In the genomic region with DNA sequence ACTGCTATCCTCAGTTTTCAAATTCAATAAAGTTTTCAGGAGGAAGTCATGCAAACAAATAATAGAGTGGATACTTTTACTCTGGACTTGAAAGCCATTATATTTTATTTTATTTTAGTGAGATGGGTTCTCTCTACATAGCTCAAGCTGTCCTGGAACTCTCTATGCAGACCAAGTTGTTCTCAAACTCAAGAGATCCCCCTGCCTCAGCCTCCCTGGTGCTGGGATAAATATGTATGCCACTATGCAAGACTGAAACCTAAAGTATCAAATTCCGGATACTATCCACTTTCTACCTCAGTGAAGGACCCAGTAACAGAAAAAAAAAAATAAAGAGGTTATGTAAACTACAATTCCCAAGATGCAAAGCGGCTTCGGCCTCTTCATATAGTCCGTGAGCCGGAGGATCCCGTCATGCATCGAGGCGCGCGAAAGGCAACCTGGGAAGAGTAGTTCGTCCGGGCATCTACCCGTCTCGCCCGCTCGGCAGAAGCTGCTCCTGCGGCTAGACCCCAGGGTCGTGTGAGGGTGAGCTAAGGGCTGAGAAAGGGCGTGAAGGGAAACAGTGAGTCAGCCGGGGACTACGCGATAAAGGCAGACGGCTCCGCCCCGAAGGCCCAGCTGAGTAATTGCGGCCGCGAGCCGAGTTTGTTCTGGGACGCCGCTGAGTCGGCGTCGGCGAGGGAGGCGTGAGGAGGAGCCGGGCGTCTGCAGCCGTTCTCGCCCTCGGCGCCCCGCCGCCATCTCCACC, we compare ENCODE assay signal across 8 mouse cellular contexts. TPM values are rescaled to one million over a fixed set of nuclear protein-coding genes. Genes with fewer than 3 reads are reported as not detected.
A peak's percentile ranks its signal among the peaks of the same experiment; 100 is the strongest.
DNase-seq lines count a peak whose midpoint lies in the region; ATAC-seq and TF ChIP-seq lines count a peak whose summit lies in the region.

A gene (plus strand): TSS at position 533 of the 751 bp plus-strand sequence.

- H3K79me2 ChIP-seq in CH12.LX (replicated peaks; ENCODE audit: control insufficient read depth, extremely low read depth, insufficient read depth, poor library complexity, severe bottlenecking): no peaks in the 10 kb centered on the region

- peak; percentile 51 for TF ChIP-seq POLR2A in CH12.LX (IDR thresholded peaks at IDR 0.05; ENCODE audit: low read depth, low read length)
- TF ChIP-seq POLR2A in testis, adult 2 months (IDR thresholded peaks at IDR 0.05; ENCODE audit: control insufficient read depth, low read depth, low read length): peak; percentile 95

- in situ Hi-C loops in CH12.LX (cut with MboI; ENCODE audit: low pct_ligation_motif_present, low pct_unique_long_range_greater_than_20kb, low sequenced_read_pairs): no loop called here

- dilution Hi-C loops in CH12.LX (cut with MboI; ENCODE audit: extremely low pct_ligation_motif_present, extremely low pct_unique_long_range_greater_than_20kb, low sequenced_read_pairs): no loop called here

- peak; percentile 98 for DNase-seq in CH12.LX (ENCODE audit: extremely low read depth)
- DNase-seq in c-Kit-positive CD71-positive TER-119-negative erythroid progenitor cells, embryonic 14.5 days (ENCODE audit: low read depth): peak; percentile 94
- DNase-seq in forebrain, embryonic 11.5 days (ENCODE audit: low spot score): peak; percentile 94
- peak; percentile 94 to 97 for DNase-seq in kidney, postnatal 36 days

- peaks cover 4 to 28% of the 10 kb centered on the region in 2 experiments; a peak in 3 of 4 replicates for H3K4me1 ChIP-seq in CH12.LX (ENCODE audit: control insufficient read depth in 1 of 2, insufficient read depth in 2 of 2)
- H3K4me1 ChIP-seq in forebrain, embryonic 11.5 days (replicated peaks; ENCODE audit: control insufficient read depth, insufficient read depth, low read length): no peaks in the 10 kb centered on the region
- no peaks in the 10 kb centered on the region for H3K4me1 ChIP-seq in heart, embryonic 16.5 days (ENCODE audit: control insufficient read depth, insufficient read depth, low read length)
- H3K4me1 ChIP-seq in liver, embryonic 15.5 days (replicated peaks): peaks cover 17% of the 10 kb centered on the region
- peaks cover 9% of the 10 kb centered on the region; the same call in 1 of the 2 replicates for H3K4me1 ChIP-seq in neural tube, embryonic 13.5 days (replicated peaks)
- no peaks in the 10 kb centered on the region; the same call in 1 of the 2 replicates for H3K4me1 ChIP-seq in testis, adult 2 months (ENCODE audit: control insufficient read depth, insufficient read depth, low read length)

- no peaks in the 10 kb centered on the region for H3K9me3 ChIP-seq in CH12.LX (replicated peaks; ENCODE audit: low read length)
- H3K9me3 ChIP-seq in forebrain, embryonic 11.5 days (ENCODE audit: control insufficient read depth, low read length): peaks cover 8% of the 10 kb centered on the region; the same call in 1 of the 2 replicates
- peaks cover 4% of the 10 kb centered on the region; the same call in 1 of the 2 replicates for H3K9me3 ChIP-seq in heart, embryonic 16.5 days (replicated peaks; ENCODE audit: control insufficient read depth, low read length)
- no peaks in the 10 kb centered on the region for H3K9me3 ChIP-seq in liver, embryonic 15.5 days (replicated peaks)
- 0 out of 2 replicates have a peak, but pooled peaks cover 9% of the 10 kb centered on the region for H3K9me3 ChIP-seq in neural tube, embryonic 13.5 days

- TF ChIP-seq EP300 in CH12.LX (IDR thresholded peaks at IDR 0.05; ENCODE audit: low read length): peak; percentile 70

- H3K4me3 ChIP-seq in CH12.LX (replicated peaks in 1 of 3; ENCODE audit: low read depth in 2 of 3, low read length in 2 of 3, poor library complexity in 1 of 3): peak within 1 kb of the TSS in 2 of 3 experiments; percentile 13 to 47
- peak within 1 kb of the TSS; percentile 48 for H3K4me3 ChIP-seq in forebrain, embryonic 11.5 days (ENCODE audit: low read depth, low read length)
- H3K4me3 ChIP-seq in heart, embryonic 16.5 days (ENCODE audit: low read length): peak within 1 kb of the TSS; percentile 58
- peak within 1 kb of the TSS; percentile 66 for H3K4me3 ChIP-seq in liver, embryonic 15.5 days (replicated peaks)
- peak within 1 kb of the TSS; percentile 53 for H3K4me3 ChIP-seq in neural tube, embryonic 13.5 days
- peak within 1 kb of the TSS; percentile 83 for H3K4me3 ChIP-seq in testis, adult 2 months (ENCODE audit: control insufficient read depth, low read depth, low read length)

- 0 out of 2 replicates have a peak within 1 kb of the TSS, but pooled peaks have one; percentile 27 for H3K4me2 ChIP-seq in CH12.LX (ENCODE audit: insufficient read depth, low read depth, poor library complexity, severe bottlenecking)
- peak within 1 kb of the TSS; percentile 44 for H3K4me2 ChIP-seq in forebrain, embryonic 11.5 days (ENCODE audit: low read depth, low read length, severe bottlenecking)
- peak within 1 kb of the TSS; percentile 61 for H3K4me2 ChIP-seq in heart, embryonic 16.5 days (ENCODE audit: low read depth, low read length)
- H3K4me2 ChIP-seq in liver, embryonic 15.5 days: peak within 1 kb of the TSS; percentile 63
- H3K4me2 ChIP-seq in neural tube, embryonic 13.5 days: peak within 1 kb of the TSS; percentile 52

- no peak within 1 kb of the TSS; the same call in 1 of the 2 replicates for H3K9ac ChIP-seq in CH12.LX (ENCODE audit: insufficient read depth, low read depth)
- peak within 1 kb of the TSS; percentile 66 for H3K9ac ChIP-seq in forebrain, embryonic 11.5 days (ENCODE audit: low read length)
- peak within 1 kb of the TSS; percentile 73 for H3K9ac ChIP-seq in heart, embryonic 16.5 days (ENCODE audit: low read length)
- H3K9ac ChIP-seq in liver, embryonic 15.5 days: peak within 1 kb of the TSS; percentile 62
- peak within 1 kb of the TSS; percentile 73 for H3K9ac ChIP-seq in neural tube, embryonic 13.5 days

- TF ChIP-seq CTCF in CH12.LX (conservative IDR thresholded peaks at IDR 0.05 in 1 of 2, IDR thresholded peaks at IDR 0.05 in 1 of 2; ENCODE audit: low read depth in 2 of 2, low read length in 2 of 2): no peak
- no peak for TF ChIP-seq CTCF in testis, adult 2 months (IDR thresholded peaks at IDR 0.05; ENCODE audit: control insufficient read depth, insufficient read depth, insufficient replicate concordance, low read depth, low read length)

- peak within 1 kb of the TSS; percentile 43; the same call in 1 of the 2 replicates for H3K27ac ChIP-seq in CH12.LX (ENCODE audit: insufficient read depth, low read depth)
- peak within 1 kb of the TSS; percentile 69; the same call in 1 of the 2 replicates for H3K27ac ChIP-seq in forebrain, embryonic 11.5 days (ENCODE audit: low read depth, low read length)
- H3K27ac ChIP-seq in heart, embryonic 16.5 days (ENCODE audit: low read length): peak within 1 kb of the TSS; percentile 90
- H3K27ac ChIP-seq in liver, embryonic 15.5 days (replicated peaks): peak within 1 kb of the TSS; percentile 95
- peak within 1 kb of the TSS; percentile 92 for H3K27ac ChIP-seq in neural tube, embryonic 13.5 days (replicated peaks)
- peak within 1 kb of the TSS; percentile 72 for H3K27ac ChIP-seq in testis, adult 2 months (ENCODE audit: control insufficient read depth, insufficient read depth, low read depth, low read length)

- WGBS in forebrain, embryonic 11.5 days: 1% methylated on average over 38 of the region's 44 CpGs
- WGBS in heart, embryonic 16.5 days: under 1% methylated on average over 44 of the region's 44 CpGs
- WGBS in liver, embryonic 15.5 days (ENCODE audit: insufficient replicate concordance): under 1% methylated on average over 44 of the region's 44 CpGs
- WGBS in neural tube, embryonic 13.5 days: under 1% methylated on average over 44 of the region's 44 CpGs

- no peaks in the 10 kb centered on the region for H3K27me3 ChIP-seq in CH12.LX (replicated peaks)
- H3K27me3 ChIP-seq in forebrain, embryonic 11.5 days (ENCODE audit: control insufficient read depth, insufficient read depth, low read length): no peaks in the 10 kb centered on the region
- no peaks in the 10 kb centered on the region for H3K27me3 ChIP-seq in heart, embryonic 16.5 days (ENCODE audit: control insufficient read depth, insufficient read depth, low read length)
- no peaks in the 10 kb centered on the region for H3K27me3 ChIP-seq in liver, embryonic 15.5 days
- H3K27me3 ChIP-seq in neural tube, embryonic 13.5 days: no peaks in the 10 kb centered on the region
- H3K27me3 ChIP-seq in testis, adult 2 months (ENCODE audit: control insufficient read depth, insufficient read depth, low read length): no peaks in the 10 kb centered on the region

- no peak for TF ChIP-seq RAD21 in CH12.LX (IDR thresholded peaks at IDR 0.05; ENCODE audit: low read depth, low read length)

- peak; percentile 98 for ATAC-seq in forebrain, embryonic 11.5 days (replicated peaks; ENCODE audit: low FRiP score)
- peak; percentile 99 for ATAC-seq in heart, embryonic 16.5 days (replicated peaks; ENCODE audit: extremely low read depth, insufficient read depth, low FRiP score)
- ATAC-seq in liver, embryonic 15.5 days (ENCODE audit: insufficient read depth): peak; percentile 98
- ATAC-seq in neural tube, embryonic 13.5 days (ENCODE audit: low read depth): peak; percentile 98

- peaks cover 3 to 31% of the 10 kb centered on the region in 2 experiments for H3K36me3 ChIP-seq in CH12.LX (replicated peaks in 1 of 2; ENCODE audit: control insufficient read depth in 1 of 2, insufficient read depth in 1 of 2, low read length in 1 of 2)
- peaks cover 2% of the 10 kb centered on the region; the same call in 1 of the 2 replicates for H3K36me3 ChIP-seq in forebrain, embryonic 11.5 days (ENCODE audit: control insufficient read depth, insufficient read depth, low read length)
- H3K36me3 ChIP-seq in heart, embryonic 16.5 days (ENCODE audit: control insufficient read depth, insufficient read depth): peaks cover 6% of the 10 kb centered on the region; the same call in 1 of the 2 replicates
- H3K36me3 ChIP-seq in liver, embryonic 15.5 days (replicated peaks): 0 out of 2 replicates have a peak, but pooled peaks cover 10% of the 10 kb centered on the region
- peaks cover 15% of the 10 kb centered on the region for H3K36me3 ChIP-seq in neural tube, embryonic 13.5 days
- no peaks in the 10 kb centered on the region for H3K36me3 ChIP-seq in testis, adult 2 months (ENCODE audit: control insufficient read depth, insufficient read depth, low read length)

TF ChIP-seq in CH12.LX, 34 proteins besides CTCF, POLR2A, EP300 and RAD21 (continues in another document):
- TF ChIP-seq MEF2A (IDR thresholded peaks at IDR 0.05; ENCODE audit: borderline replicate concordance, low read depth, low read length): peak; percentile 89
- no peak for TF ChIP-seq ZC3H11A (IDR thresholded peaks at IDR 0.05; ENCODE audit: low read depth, low read length)

RNA-seq across cellular contexts. Expression of the gene that starts here (rescaled TPM):
- total RNA-seq in CH12.LX (2012; rRNA removed) (2.7 and 2.8 TPM in 2 replicates), CH12.LX (2014; rRNA removed) (2.5 and 2.6 TPM in 2 replicates)
- 1.9 TPM in 2 replicates for polyA plus RNA-seq in CH12.LX (2012; ENCODE audit: insufficient read length, low read depth)
- 19.7 and 21.3 TPM in 2 replicates for polyA plus RNA-seq in forebrain, embryonic 11.5 days (2014; fragmentation: Nextera tagmentation; extraction: Ambion mirVana)
- polyA plus RNA-seq in heart, embryonic 16.5 days (2015; fragmentation: Nextera tagmentation; extraction: Ambion mirVana): 8.0 and 8.2 TPM in 2 replicates
- 3.3 and 4.0 TPM in 2 replicates for polyA plus RNA-seq in liver, embryonic 15.5 days (2015; fragmentation: Nextera tagmentation; extraction: Ambion mirVana)
- 15.6 and 18.0 TPM in 2 replicates for polyA plus RNA-seq in neural tube, embryonic 13.5 days (2015; fragmentation: Nextera tagmentation; extraction: Ambion mirVana)
- polyA plus RNA-seq in testis, adult 2 months (2012; rRNA removed): 8.4 and 8.8 TPM in 2 replicates

Comparison
In these comparisons a context has a peak if more than half of its experiments do, and no peak if none do; other contexts are left out.
1. Peak in every context shown above with its lines: DNase-seq, ATAC-seq, H3K4me3 ChIP-seq and H3K27ac ChIP-seq.
2. H3K27ac ChIP-seq: peak in every context shown above with its lines; median percentile 95 in liver, embryonic 15.5 days; 92 in neural tube, embryonic 13.5 days; 90 in heart, embryonic 16.5 days; 72 in testis, adult 2 months; 69 in forebrain, embryonic 11.5 days; 43 in CH12.LX.
3. H3K4me3 ChIP-seq: peak in every context shown above with its lines; median percentile 83 in testis, adult 2 months; 66 in liver, embryonic 15.5 days; 58 in heart, embryonic 16.5 days; 53 in neural tube, embryonic 13.5 days; 48 in forebrain, embryonic 11.5 days; 30 in CH12.LX.